Mouse (Mus musculus) liver, adult (tissue): Measurements from ENCODE around the gene Mrpl54.

ENCODE experiments used
- GATA4 ChIP-seq: IDR thresholded peaks from 2 replicates; pipeline ENCODE4 v1.6.1; 2014; ENCODE audit warnings: mild to moderate bottlenecking, low read length; ENCODE audit not compliant: insufficient replicate concordance

Gene Mrpl54

GRCm38 (mm10) chr10:81285694-81286450, 19.1 kb upstream of the Mrpl54 start:
- TF ChIP-seq GATA4 = no peak

GRCm38 (mm10) chr10:81284719-81285118, 18.0 kb upstream of the Mrpl54 start:
- TF ChIP-seq GATA4 = no peak

- TF ChIP-seq GATA4 = no peak
Observed at GRCm38 (mm10) chr10:81284189-81284588, 17.5 kb upstream of the Mrpl54 start.

GRCm38 (mm10) chr10:81279496-81279895, 12.8 kb upstream of the Mrpl54 start:
- TF ChIP-seq GATA4 = no peak

GRCm38 (mm10) chr10:81277676-81278075, 10.9 kb upstream of the Mrpl54 start:
- no peak for TF ChIP-seq GATA4

- no peak for TF ChIP-seq GATA4
Observed at GRCm38 (mm10) chr10:81273842-81274241, 7.1 kb upstream of the Mrpl54 start.

GRCm38 (mm10) chr10:81272356-81272755, 5.6 kb upstream of the Mrpl54 start:
- TF ChIP-seq GATA4 = no peak

- TF ChIP-seq GATA4 = no peak
Observed at GRCm38 (mm10) chr10:81268643-81269412, 2.1 kb upstream of the Mrpl54 start.

- no peak; the same call in 1 of the 2 replicates for TF ChIP-seq GATA4
Observed at GRCm38 (mm10) chr10:81268056-81268455, 1.3 kb upstream of the Mrpl54 start.

- no peak for TF ChIP-seq GATA4
Observed at GRCm38 (mm10) chr10:81265540-81265939, 1.2 kb downstream of the Mrpl54 start.

- TF ChIP-seq GATA4 = no peak
Observed at GRCm38 (mm10) chr10:81261025-81261424, 5.7 kb downstream of the Mrpl54 start.

- TF ChIP-seq GATA4 = no peak
Observed at GRCm38 (mm10) chr10:81259225-81259884, 7.4 kb downstream of the Mrpl54 start.

GRCm38 (mm10) chr10:81257158-81258039, 9.3 kb downstream of the Mrpl54 start:
- TF ChIP-seq GATA4 = no peak

- TF ChIP-seq GATA4 = no peak
Observed at GRCm38 (mm10) chr10:81254886-81255285, 11.8 kb downstream of the Mrpl54 start.
